Mouse (Mus musculus) liver, embryonic 14.5 days (tissue): ENCODE data around the gene Fxyd7. TPM values are rescaled to one million over a fixed set of nuclear protein-coding genes. Genes with fewer than 3 reads are reported as not detected.

Experiments used
- ATAC-seq: fragments of 200-750 bp; cut with Nextera tagmentation; 2 replicates; pipeline ENCODE4 v1.8.0; 2017; ENCODE audit warnings: moderate number of reproducible peaks, mild to moderate bottlenecking, moderate library complexity; ENCODE audit not compliant: insufficient read depth
- DNase-seq, 3 experiments: peaks; one replicate each; pipeline ENCODE4 v3.0.0-alpha.2; 2012 to 2013; ENCODE audit warnings: low read depth in 3 of 3, low spot score in 3 of 3
- H3K27ac ChIP-seq: fragments of 300-500 bp; sonication (generic); 2 replicates; pipeline ENCODE4 v1.5.1; 2014; ENCODE audit warnings: moderate library complexity, mild to moderate bottlenecking, control low read depth, inconsistent platforms
- H3K27me3 ChIP-seq: fragments of 300-500 bp; sonication (generic); 2 replicates; pipeline ENCODE4 v1.6.1; 2014; ENCODE audit warnings: mild to moderate bottlenecking, low read length, moderate library complexity; ENCODE audit not compliant: control insufficient read depth, insufficient read depth
- H3K36me3 ChIP-seq: fragments of 300-500 bp; sonication (generic); replicated peaks from 2 replicates; pipeline ENCODE4 v1.6.1; 2014; ENCODE audit warnings: low read depth; ENCODE audit not compliant: control insufficient read depth, insufficient read depth
- H3K4me1 ChIP-seq, 2 experiments: fragments of 200-500 bp in 1 of 2; fragments of 300-500 bp in 1 of 2; sonication (generic) in 1 of 2; replicated peaks; 2 replicates each; pipeline ENCODE4 v1.6.1; 2012 to 2014; ENCODE audit warnings: antibody characterized with exemption in 1 of 2, inconsistent platforms in 1 of 2, low read length in 1 of 2; ENCODE audit not compliant: control insufficient read depth in 2 of 2, insufficient read depth in 2 of 2
- H3K4me2 ChIP-seq: fragments of 300-500 bp; sonication (generic); 2 replicates; pipeline ENCODE4 v1.6.1; 2014; ENCODE audit warnings: low read depth, mild to moderate bottlenecking, control low read depth, moderate library complexity
- H3K4me3 ChIP-seq, 2 experiments: fragments of 200-500 bp in 1 of 2; fragments of 300-500 bp in 1 of 2; sonication (generic) in 1 of 2; 2 replicates each; pipeline ENCODE4 v1.5.1; 2012 to 2014; ENCODE audit warnings: low read depth in 2 of 2, low read length in 2 of 2, mild to moderate bottlenecking in 2 of 2, control low read depth in 1 of 2, inconsistent platforms in 1 of 2, moderate library complexity in 1 of 2; ENCODE audit not compliant: insufficient read depth in 1 of 2
- H3K9ac ChIP-seq: fragments of 300-500 bp; sonication (generic); replicated peaks from 2 replicates; pipeline ENCODE4 v1.6.1; 2014; ENCODE audit warnings: mild to moderate bottlenecking, control low read depth, moderate library complexity
- H3K9me3 ChIP-seq: fragments of 300-500 bp; sonication (generic); 2 replicates; pipeline ENCODE4 v1.6.1; 2016; ENCODE audit warnings: low read length, mixed read lengths; ENCODE audit not compliant: control insufficient read depth
- CTCF ChIP-seq: IDR thresholded peaks from 2 replicates; pipeline ENCODE4 v1.5.1; 2016; ENCODE audit warnings: antibody characterized with exemption, low read depth, control low read depth
- EP300 ChIP-seq: IDR thresholded peaks from 2 replicates; pipeline ENCODE4 v1.6.1; 2016; ENCODE audit warnings: antibody characterized with exemption, low read depth
- WGBS: fragments of 180-500 bp; shearing (Covaris S2); extraction: QIAGEN DNeasy Blood & Tissue Kit; methylation state at CpG from one replicate; pipeline ENCODE4 v1.1.7; 2014; ENCODE audit not compliant: insufficient replicate concordance; 5-methylcytosine and 5-hydroxymethylcytosine counted together
- polyA plus RNA-seq, 2 experiments: library from polyadenylated mRNA; depleted of rRNA in 1 of 2; stranded (reverse) in 1 of 2; unstranded in 1 of 2; fragments of >200 nt; fragmentation: Nextera tagmentation in 1 of 2; extraction: Ambion mirVana in 1 of 2; gene quantifications; 2 replicates each; pipeline versions ENCODE4 v1.2.1 to v1.2.3; 2012 to 2014

The Fxyd7 gene
- polyA plus RNA-seq, 2 experiments, result 0.21 to 0.23 TPM

GRCm38 (mm10) chr7:31059919-31060620 is 8.8 kb upstream of the Fxyd7 start:
- ATAC-seq (no peak), DNase-seq (no peak)
- Histone ChIP-seq H3K4me1 (peaks cover 0 to 7% of the 10 kb centered on the region in 2 experiments; a peak in 1 of 4 replicates), H3K27ac (no peak overlapping the region), H3K9me3 (no peaks in the 10 kb centered on the region), H3K27me3 (no peaks in the 10 kb centered on the region), H3K4me3 (no peak overlapping the region), H3K9ac (no peak overlapping the region), H3K4me2 (no peak overlapping the region), H3K36me3 (no peaks in the 10 kb centered on the region)
- no peak for TF ChIP-seq EP300
- TF ChIP-seq CTCF, result no peak
- WGBS, result 60% methylated on average over 11 of the region's 11 CpGs

DNA sequence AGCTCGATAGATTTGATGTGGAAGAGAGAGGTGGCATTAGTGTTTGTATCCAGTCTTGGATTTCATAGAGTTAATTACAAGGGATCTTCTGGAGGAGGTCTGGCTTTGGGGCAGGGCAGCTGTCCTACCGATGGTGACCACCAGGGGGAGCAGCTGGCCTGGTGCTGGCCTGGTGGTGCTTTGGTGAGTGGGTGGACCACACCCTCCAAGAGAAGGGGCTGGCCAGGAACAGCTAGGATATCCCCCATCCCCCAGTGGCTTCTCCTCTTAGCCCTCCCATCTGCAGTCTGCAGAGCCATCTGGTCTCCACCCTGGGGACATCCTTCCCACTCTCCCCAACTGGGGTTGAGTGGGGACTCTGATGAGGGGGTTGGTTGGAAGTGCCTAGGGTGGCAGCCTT is 7.8 kb upstream of the Fxyd7 start, which contains the start of gene Lgi4:
Gene Lgi4 (plus strand): TSS at position 235 of the 400 bp plus-strand sequence.
- H3K36me3 ChIP-seq, result no peaks in the 10 kb centered on the region
- no peaks in the 10 kb centered on the region for H3K9me3 ChIP-seq
- DNase-seq (no peak), ATAC-seq (0 out of 2 replicates have a peak, but pooled peaks have one; percentile 8)
- peaks cover 0 to 7% of the 10 kb centered on the region in 2 experiments; a peak in 1 of 4 replicates for H3K4me1 ChIP-seq
- H3K27me3 ChIP-seq, result no peaks in the 10 kb centered on the region
- no peak within 1 kb of the TSS for H3K4me3 ChIP-seq
- WGBS, result 0% methylated on average over 2 of the region's 2 CpGs
- no peak within 1 kb of the TSS for H3K27ac ChIP-seq
- TF ChIP-seq CTCF, result peak; percentile 97
- TF ChIP-seq EP300, result no peak
- no peak within 1 kb of the TSS for H3K9ac ChIP-seq
- no peak within 1 kb of the TSS for H3K4me2 ChIP-seq

DNA sequence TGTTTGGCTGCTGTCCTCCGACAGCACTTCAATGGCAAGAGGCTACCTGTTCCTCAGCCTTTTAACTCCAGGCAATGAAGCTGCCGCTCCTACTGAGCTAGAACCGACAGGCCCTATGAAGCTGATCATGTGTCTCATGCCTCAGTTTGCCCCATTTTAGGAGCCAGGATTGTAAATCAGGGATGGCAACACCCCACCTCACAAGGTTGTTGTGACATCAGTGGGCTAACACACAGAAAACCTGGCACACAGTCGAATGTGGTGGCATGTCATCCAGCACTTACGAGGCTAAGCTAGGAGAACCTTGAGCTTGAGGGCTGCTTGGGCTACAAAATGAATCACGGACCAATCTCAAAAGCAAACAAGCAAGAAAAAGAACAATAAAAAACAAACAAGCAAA is 6.9 kb upstream of the Fxyd7 start:
- Histone ChIP-seq H3K9ac (no peak overlapping the region), H3K4me2 (no peak overlapping the region), H3K27ac (no peak overlapping the region), H3K27me3 (peaks cover 2% of the 10 kb centered on the region), H3K36me3 (no peaks in the 10 kb centered on the region), H3K4me3 (no peak overlapping the region), H3K9me3 (no peaks in the 10 kb centered on the region), H3K4me1 (peaks cover 0 to 7% of the 10 kb centered on the region in 2 experiments; a peak in 1 of 4 replicates)
- ATAC-seq, result no peak
- no peak for DNase-seq
- TF ChIP-seq CTCF, result no peak
- no peak for TF ChIP-seq EP300
- WGBS, result 62% methylated on average over 6 of the region's 6 CpGs

- Histone ChIP-seq H3K9ac (no peak overlapping the region), H3K27ac (no peak overlapping the region)
- no peak for DNase-seq
Observed at GRCm38 (mm10) chr7:31057730-31058129, 6.5 kb upstream of the Fxyd7 start.

GRCm38 (mm10) chr7:31057071-31057470 is 5.8 kb upstream of the Fxyd7 start, which contains the start of gene Fxyd1:
Fxyd1 (minus strand) TSS chr7:31057199.
- no peak for TF ChIP-seq EP300
- TF ChIP-seq CTCF, result no peak
- no peak for DNase-seq
- no peak within 1 kb of the TSS for H3K27ac ChIP-seq
- no peak for ATAC-seq
- H3K36me3 ChIP-seq, result no peaks in the 10 kb centered on the region
- WGBS, result 53% methylated on average over 2 of the region's 2 CpGs
- H3K9ac ChIP-seq, result no peak within 1 kb of the TSS
- H3K4me2 ChIP-seq, result no peak within 1 kb of the TSS
- peaks cover 12% of the 10 kb centered on the region for H3K27me3 ChIP-seq
- H3K9me3 ChIP-seq, result no peaks in the 10 kb centered on the region
- H3K4me3 ChIP-seq, result no peak within 1 kb of the TSS
- peaks cover 0 to 7% of the 10 kb centered on the region in 2 experiments; a peak in 1 of 4 replicates for H3K4me1 ChIP-seq

More at GRCm38 (mm10) chr7:31057730-31058129, 6.5 kb upstream of the Fxyd7 start:
- Histone ChIP-seq H3K27me3 (peaks cover 6% of the 10 kb centered on the region), H3K4me1 (peaks cover 0 to 7% of the 10 kb centered on the region in 2 experiments; a peak in 1 of 4 replicates), H3K4me3 (no peak overlapping the region), H3K4me2 (no peak overlapping the region), H3K9me3 (no peaks in the 10 kb centered on the region), H3K36me3 (no peaks in the 10 kb centered on the region)
- TF ChIP-seq EP300, result no peak
- TF ChIP-seq CTCF, result no peak
- 50% methylated on average over 5 of the region's 5 CpGs for WGBS
- no peak for ATAC-seq
